Mouse (Mus musculus): Measurements from ENCODE around the gene Map2k2. TPM values are rescaled to one million over a fixed set of nuclear protein-coding genes. Genes with fewer than 3 reads are reported as not detected.

The Map2k2 gene
- polyA plus RNA-seq, 1 experiment: 407 TPM

GRCm38 (mm10) chr10:81151261-81151660 is 45.5 kb downstream of the Map2k2 start:
- TF ChIP-seq GATA1 (IDR thresholded peaks at IDR 0.05; ENCODE audit: borderline replicate concordance, low read length) (no peak), FLI1 (IDR thresholded peaks at IDR 0.05; ENCODE audit: low read length) (no peak)
- Histone ChIP-seq H3K4me3 (replicated peaks) (peak overlapping the region; percentile 33), H3K36me3 (replicated peaks; ENCODE audit: low read length) (peaks cover 93% of the 10 kb centered on the region), H3K9me3 (no peaks in the 10 kb centered on the region), H3K4me1 (peaks cover 78% of the 10 kb centered on the region), H3K27me3 (replicated peaks) (no peaks in the 10 kb centered on the region)

- H3K9me3 ChIP-seq: no peaks in the 10 kb centered on the region
- no peak for TF ChIP-seq GATA1 (IDR thresholded peaks at IDR 0.05; ENCODE audit: borderline replicate concordance, low read length)
- TF ChIP-seq FLI1 (IDR thresholded peaks at IDR 0.05; ENCODE audit: low read length): no peak
- peaks cover 93% of the 10 kb centered on the region for H3K36me3 ChIP-seq (replicated peaks; ENCODE audit: low read length)
- no peaks in the 10 kb centered on the region for H3K27me3 ChIP-seq (replicated peaks)
- H3K4me1 ChIP-seq: peaks cover 71% of the 10 kb centered on the region
- peak overlapping the region; percentile 59 for H3K4me3 ChIP-seq (replicated peaks)
These were observed 46.9 kb downstream of the Map2k2 start for GRCm38 (mm10) chr10:81152609-81153008.

- Histone ChIP-seq H3K36me3 (replicated peaks; ENCODE audit: low read length) (peaks cover 93% of the 10 kb centered on the region), H3K9me3 (no peaks in the 10 kb centered on the region), H3K4me1 (peaks cover 76% of the 10 kb centered on the region), H3K4me3 (replicated peaks) (no peak overlapping the region), H3K27me3 (replicated peaks) (no peaks in the 10 kb centered on the region)
- no peak for TF ChIP-seq GATA1 (IDR thresholded peaks at IDR 0.05; ENCODE audit: borderline replicate concordance, low read length)
These were observed 48.6 kb downstream of the Map2k2 start for GRCm38 (mm10) chr10:81154313-81154712.

- H3K36me3 ChIP-seq (replicated peaks; ENCODE audit: low read length): peaks cover 92% of the 10 kb centered on the region
- H3K9me3 ChIP-seq: no peaks in the 10 kb centered on the region
- no peak overlapping the region for H3K4me3 ChIP-seq (replicated peaks)
- no peaks in the 10 kb centered on the region for H3K27me3 ChIP-seq (replicated peaks)
- TF ChIP-seq FLI1 (IDR thresholded peaks at IDR 0.05; ENCODE audit: low read length) (no peak), GATA1 (IDR thresholded peaks at IDR 0.05; ENCODE audit: borderline replicate concordance, low read length) (no peak)
- H3K4me1 ChIP-seq: peaks cover 75% of the 10 kb centered on the region
These were observed 49.0 kb downstream of the Map2k2 start for GRCm38 (mm10) chr10:81154736-81155135.

- Histone ChIP-seq H3K36me3 (replicated peaks; ENCODE audit: low read length) (peaks cover 86% of the 10 kb centered on the region), H3K4me3 (replicated peaks) (peak overlapping the region; percentile 87), H3K9me3 (no peaks in the 10 kb centered on the region), H3K27me3 (replicated peaks) (no peaks in the 10 kb centered on the region), H3K4me1 (peaks cover 94% of the 10 kb centered on the region)
- TF ChIP-seq FLI1 (IDR thresholded peaks at IDR 0.05; ENCODE audit: low read length) (no peak), GATA1 (IDR thresholded peaks at IDR 0.05; ENCODE audit: borderline replicate concordance, low read length) (no peak)
These were observed 56.0 kb downstream of the Map2k2 start for GRCm38 (mm10) chr10:81161602-81162317.

GRCm38 (mm10) chr10:81162318-81162652 is 56.6 kb downstream of the Map2k2 start:
- H3K4me3 ChIP-seq (replicated peaks): peak overlapping the region; percentile 87
- no peaks in the 10 kb centered on the region for H3K27me3 ChIP-seq (replicated peaks)
- peaks cover 94% of the 10 kb centered on the region for H3K4me1 ChIP-seq
- H3K9me3 ChIP-seq: no peaks in the 10 kb centered on the region
- TF ChIP-seq GATA1 (IDR thresholded peaks at IDR 0.05; ENCODE audit: borderline replicate concordance, low read length): no peak
- TF ChIP-seq FLI1 (IDR thresholded peaks at IDR 0.05; ENCODE audit: low read length): no peak
- peaks cover 80% of the 10 kb centered on the region for H3K36me3 ChIP-seq (replicated peaks; ENCODE audit: low read length)

GRCm38 (mm10) chr10:81165118-81165517 is 59.4 kb downstream of the Map2k2 start:
- peaks cover 54% of the 10 kb centered on the region for H3K36me3 ChIP-seq (replicated peaks; ENCODE audit: low read length)
- TF ChIP-seq GATA1 (IDR thresholded peaks at IDR 0.05; ENCODE audit: borderline replicate concordance, low read length): no peak
- peak overlapping the region; percentile 24 for H3K4me3 ChIP-seq (replicated peaks)
- peaks cover 82% of the 10 kb centered on the region for H3K4me1 ChIP-seq
- no peaks in the 10 kb centered on the region for H3K9me3 ChIP-seq
- no peaks in the 10 kb centered on the region for H3K27me3 ChIP-seq (replicated peaks)

- H3K4me1 ChIP-seq: peaks cover 60% of the 10 kb centered on the region
- H3K36me3 ChIP-seq (replicated peaks; ENCODE audit: low read length): peaks cover 30% of the 10 kb centered on the region
- no peaks in the 10 kb centered on the region for H3K9me3 ChIP-seq
- H3K27me3 ChIP-seq (replicated peaks): no peaks in the 10 kb centered on the region
- TF ChIP-seq FLI1 (IDR thresholded peaks at IDR 0.05; ENCODE audit: low read length) (no peak), GATA1 (IDR thresholded peaks at IDR 0.05; ENCODE audit: borderline replicate concordance, low read length) (no peak)
- peak within 1 kb of the TSS; percentile 97 for H3K4me3 ChIP-seq (replicated peaks)
These were observed 61.7 kb downstream of the Map2k2 start, which contains the start of gene Pias4 for GRCm38 (mm10) chr10:81167200-81168086. Gene Pias4, minus strand, starts transcription at chr10:81167923.

- peaks cover 60% of the 10 kb centered on the region for H3K4me1 ChIP-seq
- H3K9me3 ChIP-seq: no peaks in the 10 kb centered on the region
- peaks cover 26% of the 10 kb centered on the region for H3K36me3 ChIP-seq (replicated peaks; ENCODE audit: low read length)
- TF ChIP-seq GATA1 (IDR thresholded peaks at IDR 0.05; ENCODE audit: borderline replicate concordance, low read length): no peak
- no peak for TF ChIP-seq FLI1 (IDR thresholded peaks at IDR 0.05; ENCODE audit: low read length)
- peak overlapping the region; percentile 97 for H3K4me3 ChIP-seq (replicated peaks)
- H3K27me3 ChIP-seq (replicated peaks): no peaks in the 10 kb centered on the region
These were observed 62.3 kb downstream of the Map2k2 start for GRCm38 (mm10) chr10:81168087-81168431.
